Mouse (Mus musculus) olfactory bulb, adult 2 months (tissue): ENCODE measurements around the gene Usp48.

Experiments used
- CTCF ChIP-seq: fragments of 200-500 bp; IDR thresholded peaks from 2 replicates; pipeline ENCODE4 v1.5.1; 2012; ENCODE audit warnings: low read depth, mild to moderate bottlenecking, low read length, moderate library complexity; ENCODE audit not compliant: insufficient read depth
- POLR2A ChIP-seq: fragments of 200-500 bp; IDR thresholded peaks from 2 replicates; pipeline ENCODE4 v1.6.1; 2012; ENCODE audit warnings: mild to moderate bottlenecking, low read depth, low read length, moderate library complexity; ENCODE audit not compliant: insufficient read depth

GRCm38 (mm10) chr4:137684830-137685343 is 91.3 kb downstream of the Usp48 start:
- TF ChIP-seq POLR2A (no peak), CTCF (no peak)
